In genomic region chr7:77305471-77305870, GRCm38 (mm10) we compare ENCODE assay signal across 29 mouse cellular contexts.
"Had no signal": no experiment of that assay in that cellular context is flagged by ENCODE, and none has a peak within 500 bp of the region (broad histone marks: within the 10 kb centered on the region; RNA-seq: fewer than 3 reads in every experiment).

No protein-coding gene starts in this region.

- ATAC-seq: hindbrain, embryonic 16.5 days; hindbrain, postnatal 0 days; inflammation-experienced regulatory T-cells, adult 6 months; intestine, embryonic 15.5 days; intestine, embryonic 16.5 days; intestine, postnatal 0 days had no signal

- DNase-seq: heart, postnatal 10 days; heart, postnatal 14 days; heart, postnatal 36 days; heart, postnatal 4 days; kidney, adult 11 months; kidney, adult 18-20 months; kidney, adult 2 months; kidney, adult 8-10 months; kidney, adult 9 months; kidney, postnatal 10 days; kidney, postnatal 14 days; kidney, postnatal 25 days; kidney, postnatal 36 days; kidney, postnatal 4 days; layer of hippocampus, adult 9-11 months; layer of hippocampus, postnatal 36 days had no signal

- H3K27me3 ChIP-seq: heart, embryonic 12.5 days; heart, embryonic 13.5 days; heart, embryonic 15.5 days; hindbrain, embryonic 12.5 days; hindbrain, embryonic 13.5 days; hindbrain, embryonic 15.5 days; intestine, embryonic 15.5 days; kidney, embryonic 15.5 days had no signal
